Mouse (Mus musculus) kidney, postnatal 10 days (tissue): ENCODE data around the gene Vmp1.

ENCODE experiments used
- DNase-seq: peaks from one replicate; pipeline ENCODE4 v3.0.0; 2021; ENCODE audit warnings: mixed read lengths

Gene Vmp1

GRCm38 (mm10) chr11:86629445-86629844, 54.2 kb downstream of the Vmp1 start:
- no peak for DNase-seq

GRCm38 (mm10) chr11:86628448-86628847, 55.2 kb downstream of the Vmp1 start:
- DNase-seq: no peak

- DNase-seq: no peak
Measured at GRCm38 (mm10) chr11:86627649-86628048, 56.0 kb downstream of the Vmp1 start.

GRCm38 (mm10) chr11:86626714-86627113, 56.9 kb downstream of the Vmp1 start:
- DNase-seq: no peak

- no peak for DNase-seq
Measured at GRCm38 (mm10) chr11:86624237-86624941, 59.2 kb downstream of the Vmp1 start.

GRCm38 (mm10) chr11:86623402-86624010, 60.1 kb downstream of the Vmp1 start:
- DNase-seq: no peak

GRCm38 (mm10) chr11:86622191-86622912, 61.3 kb downstream of the Vmp1 start:
- no peak for DNase-seq

GRCm38 (mm10) chr11:86621139-86621538, 62.5 kb downstream of the Vmp1 start:
- no peak for DNase-seq

- DNase-seq: no peak
Measured at GRCm38 (mm10) chr11:86618548-86619335, 64.9 kb downstream of the Vmp1 start.

- DNase-seq: no peak
Measured at GRCm38 (mm10) chr11:86614607-86615006, 69.0 kb downstream of the Vmp1 start.

- no peak for DNase-seq
Measured at GRCm38 (mm10) chr11:86614056-86614530, 69.5 kb downstream of the Vmp1 start.

- no peak for DNase-seq
Measured at GRCm38 (mm10) chr11:86611991-86612390, 71.6 kb downstream of the Vmp1 start.

- no peak for DNase-seq
Measured at GRCm38 (mm10) chr11:86610239-86610638, 73.4 kb downstream of the Vmp1 start.

GRCm38 (mm10) chr11:86607808-86608350, 75.8 kb downstream of the Vmp1 start:
- DNase-seq: no peak

- DNase-seq: no peak
Measured at GRCm38 (mm10) chr11:86606621-86607339, 76.9 kb downstream of the Vmp1 start.

- DNase-seq: no peak
Measured at GRCm38 (mm10) chr11:86604732-86605520, 78.7 kb downstream of the Vmp1 start.

GRCm38 (mm10) chr11:86604289-86604688, 79.3 kb downstream of the Vmp1 start:
- DNase-seq: no peak

GRCm38 (mm10) chr11:86603719-86604118, 79.9 kb downstream of the Vmp1 start:
- DNase-seq: no peak

GRCm38 (mm10) chr11:86602116-86602515, 81.5 kb downstream of the Vmp1 start:
- DNase-seq: no peak

- no peak for DNase-seq
Measured at GRCm38 (mm10) chr11:86600209-86600557, 83.5 kb downstream of the Vmp1 start.
